Mouse (Mus musculus) testis, adult 2 months (tissue): ENCODE data around the gene Cbx4.

Experiments used
- CTCF ChIP-seq: fragments of 200-500 bp; IDR thresholded peaks from 2 replicates; pipeline ENCODE4 v1.5.1; 2012; ENCODE audit warnings: low read depth, mild to moderate bottlenecking, inconsistent platforms, low read length, moderate library complexity; ENCODE audit not compliant: control insufficient read depth, insufficient read depth, insufficient replicate concordance
- POLR2A ChIP-seq: fragments of 200-500 bp; IDR thresholded peaks from 2 replicates; pipeline ENCODE4 v1.6.1; 2012; ENCODE audit warnings: low read depth, mild to moderate bottlenecking, inconsistent platforms, low read length, moderate library complexity; ENCODE audit not compliant: control insufficient read depth

GRCm38 (mm10) chr11:119108573-119109263 lies 22.7 kb upstream of the Cbx4 start:
- TF ChIP-seq CTCF = no peak
- no peak for TF ChIP-seq POLR2A
